Mouse (Mus musculus): Measurements from ENCODE around the gene Trib2. TPM values are rescaled to one million over a fixed set of nuclear protein-coding genes. Genes with fewer than 3 reads are reported as not detected.

Trib2 gene
- 87.4 and 100 TPM in 2 replicates for polyA plus RNA-seq (2014; fragmentation: Nextera tagmentation; extraction: Ambion mirVana)

- peak within 1 kb of the TSS; percentile 91 for H3K4me3 ChIP-seq (ENCODE audit: low read depth, low read length)
- H3K9me3 ChIP-seq (replicated peaks; ENCODE audit: control insufficient read depth, low read length) = no peaks in the 10 kb centered on the region
- no peaks in the 10 kb centered on the region for H3K36me3 ChIP-seq (ENCODE audit: control insufficient read depth, insufficient read depth, low read length)
- H3K27ac ChIP-seq (ENCODE audit: low read depth, low read length) = peak within 1 kb of the TSS; percentile 96
- peaks cover 6% of the 10 kb centered on the region for H3K4me1 ChIP-seq (ENCODE audit: control insufficient read depth, insufficient read depth, low read length)
- peak; percentile 97 for DNase-seq (ENCODE audit: low spot score)
- peak; percentile 91 for ATAC-seq
- H3K4me2 ChIP-seq (ENCODE audit: low read length) = peak within 1 kb of the TSS; percentile 57
- peak within 1 kb of the TSS; percentile 99 for H3K9ac ChIP-seq (ENCODE audit: low read length)
- no peaks in the 10 kb centered on the region for H3K27me3 ChIP-seq (replicated peaks; ENCODE audit: control insufficient read depth, insufficient read depth, low read length)
- under 1% methylated on average over 46 of the region's 50 CpGs for WGBS
These were observed at the start of gene Trib2 for GRCm38 (mm10) chr12:15816740-15817178. TSS of gene Trib2 (minus strand) at chr12:15816922.

- Histone ChIP-seq H3K27ac (ENCODE audit: low read depth, low read length) (no peak overlapping the region), H3K9ac (ENCODE audit: low read length) (no peak overlapping the region), H3K36me3 (ENCODE audit: control insufficient read depth, insufficient read depth, low read length) (no peaks in the 10 kb centered on the region), H3K4me1 (ENCODE audit: control insufficient read depth, insufficient read depth, low read length) (no peaks in the 10 kb centered on the region), H3K4me2 (ENCODE audit: low read length) (no peak overlapping the region), H3K9me3 (replicated peaks; ENCODE audit: control insufficient read depth, low read length) (no peaks in the 10 kb centered on the region), H3K4me3 (ENCODE audit: low read depth, low read length) (no peak overlapping the region), H3K27me3 (replicated peaks; ENCODE audit: control insufficient read depth, insufficient read depth, low read length) (no peaks in the 10 kb centered on the region)
- WGBS = 87% methylated on average over 4 of the region's 4 CpGs
- DNase-seq (ENCODE audit: low spot score) = no peak
- ATAC-seq = no peak
These were observed 41.3 kb upstream of the Trib2 start for GRCm38 (mm10) chr12:15858005-15858404.

- Histone ChIP-seq H3K9ac (ENCODE audit: low read length) (no peak overlapping the region), H3K4me3 (ENCODE audit: low read depth, low read length) (no peak overlapping the region), H3K4me2 (ENCODE audit: low read length) (no peak overlapping the region), H3K4me1 (ENCODE audit: control insufficient read depth, insufficient read depth, low read length) (no peaks in the 10 kb centered on the region), H3K36me3 (ENCODE audit: control insufficient read depth, insufficient read depth, low read length) (no peaks in the 10 kb centered on the region), H3K9me3 (replicated peaks; ENCODE audit: control insufficient read depth, low read length) (no peaks in the 10 kb centered on the region), H3K27ac (ENCODE audit: low read depth, low read length) (no peak overlapping the region), H3K27me3 (replicated peaks; ENCODE audit: control insufficient read depth, insufficient read depth, low read length) (no peaks in the 10 kb centered on the region)
- 92% methylated on average over 5 of the region's 5 CpGs for WGBS
- no peak for ATAC-seq
- DNase-seq (ENCODE audit: low spot score) = no peak
These were observed 39.2 kb upstream of the Trib2 start for GRCm38 (mm10) chr12:15855891-15856290.

GRCm38 (mm10) chr12:15852781-15853180 is 36.1 kb upstream of the Trib2 start:
- 17% methylated on average over 4 of the region's 4 CpGs for WGBS
- no peak overlapping the region for H3K27ac ChIP-seq (ENCODE audit: low read depth, low read length)
- DNase-seq (ENCODE audit: low spot score) (no peak), ATAC-seq (no peak)
- no peaks in the 10 kb centered on the region for H3K27me3 ChIP-seq (replicated peaks; ENCODE audit: control insufficient read depth, insufficient read depth, low read length)
- no peak overlapping the region for H3K4me3 ChIP-seq (ENCODE audit: low read depth, low read length)
- no peaks in the 10 kb centered on the region for H3K9me3 ChIP-seq (replicated peaks; ENCODE audit: control insufficient read depth, low read length)
- no peaks in the 10 kb centered on the region for H3K36me3 ChIP-seq (ENCODE audit: control insufficient read depth, insufficient read depth, low read length)
- no peak overlapping the region for H3K9ac ChIP-seq (ENCODE audit: low read length)
- H3K4me1 ChIP-seq (ENCODE audit: control insufficient read depth, insufficient read depth, low read length) = no peaks in the 10 kb centered on the region
- no peak overlapping the region for H3K4me2 ChIP-seq (ENCODE audit: low read length)

GRCm38 (mm10) chr12:15852031-15852430 is 35.3 kb upstream of the Trib2 start:
- Histone ChIP-seq H3K9me3 (replicated peaks; ENCODE audit: control insufficient read depth, low read length) (no peaks in the 10 kb centered on the region), H3K27me3 (replicated peaks; ENCODE audit: control insufficient read depth, insufficient read depth, low read length) (no peaks in the 10 kb centered on the region), H3K27ac (ENCODE audit: low read depth, low read length) (no peak overlapping the region), H3K4me2 (ENCODE audit: low read length) (no peak overlapping the region), H3K4me3 (ENCODE audit: low read depth, low read length) (no peak overlapping the region), H3K9ac (ENCODE audit: low read length) (no peak overlapping the region), H3K36me3 (ENCODE audit: control insufficient read depth, insufficient read depth, low read length) (no peaks in the 10 kb centered on the region), H3K4me1 (ENCODE audit: control insufficient read depth, insufficient read depth, low read length) (no peaks in the 10 kb centered on the region)
- no peak for DNase-seq (ENCODE audit: low spot score)
- ATAC-seq = no peak
- WGBS = 89% methylated on average over 4 of the region's 4 CpGs

- ATAC-seq (no peak), DNase-seq (ENCODE audit: low spot score) (no peak)
- no peak overlapping the region for H3K4me2 ChIP-seq (ENCODE audit: low read length)
- no peaks in the 10 kb centered on the region for H3K36me3 ChIP-seq (ENCODE audit: control insufficient read depth, insufficient read depth, low read length)
- no peaks in the 10 kb centered on the region for H3K27me3 ChIP-seq (replicated peaks; ENCODE audit: control insufficient read depth, insufficient read depth, low read length)
- H3K27ac ChIP-seq (ENCODE audit: low read depth, low read length) = no peak overlapping the region
- no peak overlapping the region for H3K4me3 ChIP-seq (ENCODE audit: low read depth, low read length)
- WGBS = 73% methylated on average over 8 of the region's 8 CpGs
- no peaks in the 10 kb centered on the region for H3K4me1 ChIP-seq (ENCODE audit: control insufficient read depth, insufficient read depth, low read length)
- no peaks in the 10 kb centered on the region for H3K9me3 ChIP-seq (replicated peaks; ENCODE audit: control insufficient read depth, low read length)
- H3K9ac ChIP-seq (ENCODE audit: low read length) = no peak overlapping the region
These were observed 33.7 kb upstream of the Trib2 start for GRCm38 (mm10) chr12:15850441-15850895.

- Histone ChIP-seq H3K4me3 (ENCODE audit: low read depth, low read length) (no peak overlapping the region), H3K4me2 (ENCODE audit: low read length) (no peak overlapping the region), H3K27ac (ENCODE audit: low read depth, low read length) (no peak overlapping the region), H3K4me1 (ENCODE audit: control insufficient read depth, insufficient read depth, low read length) (no peaks in the 10 kb centered on the region), H3K9ac (ENCODE audit: low read length) (no peak overlapping the region), H3K36me3 (ENCODE audit: control insufficient read depth, insufficient read depth, low read length) (no peaks in the 10 kb centered on the region), H3K27me3 (replicated peaks; ENCODE audit: control insufficient read depth, insufficient read depth, low read length) (no peaks in the 10 kb centered on the region), H3K9me3 (replicated peaks; ENCODE audit: control insufficient read depth, low read length) (no peaks in the 10 kb centered on the region)
- DNase-seq (ENCODE audit: low spot score) (no peak), ATAC-seq (no peak)
- WGBS = 69% methylated on average over 3 of the region's 3 CpGs
These were observed 33.2 kb upstream of the Trib2 start for GRCm38 (mm10) chr12:15849861-15850294.

- Histone ChIP-seq H3K9ac (ENCODE audit: low read length) (no peak overlapping the region), H3K4me2 (ENCODE audit: low read length) (no peak overlapping the region), H3K4me1 (ENCODE audit: control insufficient read depth, insufficient read depth, low read length) (no peaks in the 10 kb centered on the region), H3K9me3 (replicated peaks; ENCODE audit: control insufficient read depth, low read length) (no peaks in the 10 kb centered on the region), H3K36me3 (ENCODE audit: control insufficient read depth, insufficient read depth, low read length) (no peaks in the 10 kb centered on the region), H3K4me3 (ENCODE audit: low read depth, low read length) (no peak overlapping the region), H3K27me3 (replicated peaks; ENCODE audit: control insufficient read depth, insufficient read depth, low read length) (no peaks in the 10 kb centered on the region), H3K27ac (ENCODE audit: low read depth, low read length) (no peak overlapping the region)
- ATAC-seq = no peak
- WGBS = 98% methylated on average over 4 of the region's 4 CpGs
- no peak for DNase-seq (ENCODE audit: low spot score)
These were observed 31.7 kb upstream of the Trib2 start for GRCm38 (mm10) chr12:15848391-15848790.

GRCm38 (mm10) chr12:15844701-15845100 is 28.0 kb upstream of the Trib2 start:
- Histone ChIP-seq H3K4me1 (ENCODE audit: control insufficient read depth, insufficient read depth, low read length) (no peaks in the 10 kb centered on the region), H3K27ac (ENCODE audit: low read depth, low read length) (no peak overlapping the region), H3K27me3 (replicated peaks; ENCODE audit: control insufficient read depth, insufficient read depth, low read length) (no peaks in the 10 kb centered on the region), H3K36me3 (ENCODE audit: control insufficient read depth, insufficient read depth, low read length) (no peaks in the 10 kb centered on the region), H3K4me2 (ENCODE audit: low read length) (no peak overlapping the region), H3K9me3 (replicated peaks; ENCODE audit: control insufficient read depth, low read length) (no peaks in the 10 kb centered on the region), H3K9ac (ENCODE audit: low read length) (no peak overlapping the region), H3K4me3 (ENCODE audit: low read depth, low read length) (no peak overlapping the region)
- WGBS = 75% methylated on average over 3 of the region's 3 CpGs
- ATAC-seq = no peak
- no peak for DNase-seq (ENCODE audit: low spot score)

Data from forebrain, embryonic 14.5 days (tissue).